Mouse (Mus musculus): ENCODE measurements around the gene Fbxl20. TPM values are rescaled to one million over a fixed set of nuclear protein-coding genes. Genes with fewer than 3 reads are reported as not detected.
A peak's percentile ranks its signal among the peaks of the same experiment; 100 is the strongest.

Fbxl20 gene
- total RNA-seq, 2 experiments from 2014 or later, result 36.5 TPM

DNA sequence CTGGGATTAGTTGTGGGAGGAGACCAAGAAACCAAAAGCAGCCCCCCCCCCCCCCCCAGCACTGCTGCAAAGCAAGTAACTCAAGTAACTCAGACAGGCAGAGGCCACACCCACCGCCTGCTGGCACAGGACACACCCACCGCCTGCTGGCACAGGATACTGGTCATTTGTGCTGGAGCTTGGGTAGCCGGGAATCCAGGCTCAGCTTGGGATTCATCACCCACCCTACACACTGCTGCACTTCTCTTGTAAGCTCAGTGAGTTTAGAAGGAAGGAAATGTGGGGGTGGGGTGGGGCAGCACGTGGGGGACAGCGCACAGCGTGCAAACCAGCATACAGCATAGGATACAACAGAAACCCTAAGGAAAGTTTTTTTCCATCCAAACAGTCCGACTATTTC is 62.0 kb downstream of the Fbxl20 start:
- DNase-seq, result no peak

DNA sequence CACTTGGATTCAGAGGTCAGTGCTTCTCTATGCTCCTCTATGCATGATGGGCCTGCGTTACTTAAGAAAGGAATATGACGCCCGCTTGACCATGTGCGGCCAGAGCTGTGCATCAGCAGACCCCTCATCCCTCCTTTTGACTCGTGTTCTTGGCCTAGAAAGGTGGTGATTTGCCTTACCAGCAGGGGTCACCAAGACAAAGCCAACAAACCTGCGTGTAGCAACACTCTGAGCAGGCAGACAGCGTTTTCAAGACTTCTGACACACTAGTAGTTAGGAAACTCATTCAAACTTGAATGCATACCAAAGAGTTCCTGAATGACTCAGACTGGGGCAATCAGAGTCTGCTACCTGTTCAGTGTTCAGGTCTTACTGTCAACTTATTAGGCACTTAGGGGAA is 63.6 kb downstream of the Fbxl20 start:
- no peak for DNase-seq

- peak; percentile 32 to 46 for DNase-seq
Measured at GRCm38 (mm10) chr11:98086141-98086540, 64.1 kb downstream of the Fbxl20 start.

- no peak for DNase-seq
Measured at GRCm38 (mm10) chr11:98082745-98083144, 67.5 kb downstream of the Fbxl20 start.

GRCm38 (mm10) chr11:98080450-98080849 is 69.8 kb downstream of the Fbxl20 start:
- DNase-seq, result no peak

- no peak for DNase-seq
Measured at GRCm38 (mm10) chr11:98077086-98077485, 73.1 kb downstream of the Fbxl20 start.

GRCm38 (mm10) chr11:98075195-98075808 is 74.9 kb downstream of the Fbxl20 start:
- peak; percentile 86 to 90 for DNase-seq

GRCm38 (mm10) chr11:98073442-98073841 is 76.8 kb downstream of the Fbxl20 start:
- no peak for DNase-seq

DNA sequence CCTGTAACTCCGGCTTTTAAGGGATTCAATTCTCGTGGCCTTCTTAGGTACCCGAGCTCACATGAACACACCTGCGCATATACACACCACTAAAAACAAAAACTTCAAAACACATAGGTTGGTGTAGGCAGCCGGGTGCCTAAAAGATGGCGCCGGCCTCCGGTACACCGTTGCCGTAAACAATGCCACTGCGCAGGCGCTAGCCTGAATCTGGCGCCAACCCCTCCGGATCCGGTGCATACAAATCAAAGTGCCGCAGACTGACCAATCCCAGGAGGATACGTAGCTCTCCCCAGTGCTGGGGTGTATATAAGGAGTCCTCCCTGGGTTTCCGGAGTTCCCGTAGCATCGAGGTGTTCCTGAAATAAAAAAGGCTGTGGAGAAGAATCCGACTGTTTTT is 82.9 kb downstream of the Fbxl20 start:
- no peak for DNase-seq

- DNase-seq, result no peak
Measured at GRCm38 (mm10) chr11:98066201-98066600, 84.0 kb downstream of the Fbxl20 start.

DNA sequence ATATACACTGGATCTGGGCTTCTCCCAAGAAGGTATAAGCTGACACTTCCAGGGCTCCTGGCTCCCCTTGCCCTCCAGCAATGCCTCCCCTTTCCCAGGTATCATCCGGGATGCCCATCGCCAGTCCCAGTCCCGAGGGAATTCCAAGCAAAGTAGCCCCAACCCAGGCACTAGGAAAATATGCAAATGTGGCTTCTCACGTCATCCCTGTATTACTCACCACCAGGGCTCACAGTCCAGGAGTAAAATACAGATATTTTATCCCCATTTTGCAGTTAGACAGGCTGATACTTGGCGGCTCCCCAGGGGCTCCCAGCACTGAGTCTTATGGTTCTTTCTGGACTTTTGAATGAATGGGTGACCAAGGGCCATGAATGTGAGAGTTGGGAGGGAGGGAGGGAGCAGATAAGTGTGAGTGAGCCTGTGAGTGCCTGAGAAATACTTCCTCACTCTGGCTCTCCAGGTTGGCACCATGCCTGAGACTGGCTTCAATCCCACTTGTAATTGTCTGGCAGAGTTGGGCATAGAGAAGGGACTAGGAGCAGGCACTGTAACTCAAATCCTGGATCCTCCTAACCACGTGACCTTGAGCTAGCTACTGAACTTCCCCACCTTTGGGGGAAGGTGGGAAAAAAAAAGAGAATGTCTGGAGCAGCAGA is 88.2 kb downstream of the Fbxl20 start:
- DNase-seq, result peak in 1 of 2 experiments; percentile 31

GRCm38 (mm10) chr11:98061441-98061840 is 88.8 kb downstream of the Fbxl20 start:
- DNase-seq, result no peak

GRCm38 (mm10) chr11:98060104-98060692 is 90.0 kb downstream of the Fbxl20 start:
- DNase-seq, result peak in 1 of 2 experiments; percentile 38

- peak in 1 of 2 experiments; percentile 30 for DNase-seq
Measured at GRCm38 (mm10) chr11:98059662-98060061, 90.5 kb downstream of the Fbxl20 start.

DNA sequence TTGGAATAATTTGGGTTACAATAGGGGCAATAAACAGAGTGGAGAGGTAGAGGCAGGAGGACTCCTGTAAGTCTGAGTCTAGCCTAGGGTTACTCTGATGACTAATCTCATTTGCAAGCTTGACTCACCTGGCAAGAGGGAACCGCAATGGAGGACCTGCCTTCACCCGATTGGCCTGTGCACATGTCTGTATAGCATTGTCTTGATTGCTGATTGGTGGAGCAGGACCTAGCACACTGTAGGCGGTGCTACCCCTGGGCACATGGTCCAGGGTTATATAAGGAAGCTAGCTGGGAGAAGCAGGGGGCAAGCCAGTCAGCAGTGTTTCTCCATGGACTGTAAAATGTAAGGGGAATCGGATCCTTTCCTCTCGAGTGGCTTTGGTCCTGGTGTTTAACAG is 92.2 kb downstream of the Fbxl20 start:
- DNase-seq, result no peak

DNA sequence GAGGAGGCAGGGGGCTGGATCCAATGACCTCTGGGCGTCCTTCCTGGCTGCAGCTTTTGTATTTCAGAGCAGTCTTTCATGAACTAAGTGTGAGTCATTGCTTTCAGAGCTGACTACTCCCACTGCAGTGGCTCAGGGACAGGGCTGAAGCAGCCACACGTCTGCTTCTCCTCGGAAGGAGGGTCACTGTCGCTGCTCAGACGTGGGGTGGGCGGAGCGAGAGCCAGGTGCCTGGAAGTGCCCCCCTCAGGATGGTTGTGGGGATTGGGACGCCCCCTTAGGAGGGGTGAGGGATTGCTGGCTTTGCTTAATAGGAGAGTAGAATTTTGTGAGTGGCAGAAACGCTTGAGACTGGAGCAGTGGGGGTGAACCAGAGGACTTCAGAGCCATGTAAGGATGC is 92.7 kb downstream of the Fbxl20 start:
- DNase-seq, result no peak

GRCm38 (mm10) chr11:98052989-98053834 is 97.0 kb downstream of the Fbxl20 start, which contains the start of gene Stac2:
Gene Stac2, minus strand, starts transcription at chr11:98053462.
- DNase-seq, result peak; percentile 58 to 69

DNA sequence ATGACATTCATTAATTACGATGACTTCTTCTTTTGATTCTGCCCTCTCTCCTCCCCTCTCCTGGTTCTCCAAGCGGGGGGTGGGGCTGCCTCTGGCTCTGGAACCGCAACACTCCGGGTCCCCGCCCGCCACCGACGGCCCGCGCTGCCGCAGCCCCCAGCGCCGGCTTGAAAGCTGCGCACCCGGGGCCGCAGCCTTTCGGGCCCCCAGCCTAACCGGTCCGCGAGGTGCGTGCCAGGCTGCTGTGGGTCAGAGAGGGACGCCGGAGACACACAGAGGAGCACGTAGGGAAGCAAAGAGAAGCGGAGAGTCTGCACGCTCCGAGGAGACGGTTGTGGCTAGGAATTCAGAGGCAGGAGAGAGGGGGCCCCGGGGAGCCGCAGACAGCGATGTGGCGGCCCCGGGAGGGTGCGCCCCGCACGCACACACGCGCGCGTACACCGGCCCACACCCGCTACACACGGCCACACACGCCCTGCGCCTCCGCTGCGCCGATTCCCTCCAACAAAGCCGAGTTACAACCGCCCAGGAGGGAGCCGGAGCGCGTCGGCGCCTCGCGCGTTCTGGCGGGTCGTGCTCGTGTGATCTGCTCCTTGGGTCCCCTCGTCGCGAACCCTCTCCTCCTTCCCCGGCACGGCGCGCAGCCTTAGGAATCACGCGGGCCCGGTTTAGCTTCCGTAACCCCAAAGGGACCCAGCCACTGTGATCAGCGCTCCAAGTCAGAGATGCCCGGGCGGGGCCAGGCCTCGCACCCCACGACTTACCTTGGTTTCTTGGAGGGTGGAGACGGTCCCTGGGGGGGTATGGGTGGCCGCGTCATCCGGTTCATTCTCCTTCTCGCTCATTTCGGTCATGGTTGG is 97.8 kb downstream of the Fbxl20 start:
- DNase-seq, result peak in 1 of 2 experiments; percentile 17

- no peak for DNase-seq
Measured at GRCm38 (mm10) chr11:98051611-98052128, 98.5 kb downstream of the Fbxl20 start.

GRCm38 (mm10) chr11:98050940-98051339 is 99.3 kb downstream of the Fbxl20 start:
- DNase-seq, result no peak

GRCm38 (mm10) chr11:98050520-98050815 is 99.7 kb downstream of the Fbxl20 start:
- DNase-seq, result no peak
